Mouse (Mus musculus): ENCODE results near the gene Pck2. TPM values are rescaled to one million over a fixed set of nuclear protein-coding genes. Genes with fewer than 3 reads are reported as not detected.

Pck2 gene
- polyA plus RNA-seq, 1 experiment from 2014 or later, result 66.0 TPM

DNA sequence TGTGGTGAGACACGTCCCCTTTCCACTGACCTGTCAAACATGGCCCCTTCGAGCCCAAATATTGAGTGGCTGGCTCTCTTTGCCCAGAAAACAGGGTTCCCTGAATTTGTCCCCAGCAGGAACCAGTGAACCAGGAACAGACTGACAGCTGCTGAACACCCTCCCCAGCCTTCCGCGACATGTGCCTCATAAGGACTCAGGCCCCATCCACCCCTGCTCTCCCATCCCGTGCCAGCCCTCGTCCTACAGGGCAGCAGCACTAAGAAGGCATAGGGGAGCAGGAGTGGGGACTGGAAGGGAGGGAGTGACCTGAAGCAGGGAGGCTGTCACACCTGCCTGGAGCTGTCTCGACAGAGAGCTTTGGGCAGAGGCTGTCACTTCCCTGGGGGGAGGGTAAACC, 32.3 kb upstream of the Pck2 start:
- Histone ChIP-seq H3K4me3 (ENCODE audit: low read length) (no peak overlapping the region), H3K4me2 (replicated peaks; ENCODE audit: low read depth, low read length) (no peak overlapping the region), H3K27ac (ENCODE audit: low read length) (no peak overlapping the region), H3K27me3 (ENCODE audit: insufficient read depth, low read length) (no peaks in the 10 kb centered on the region; the same call in 1 of the 2 replicates), H3K4me1 (ENCODE audit: insufficient read depth, low read length) (no peaks in the 10 kb centered on the region), H3K9ac (replicated peaks; ENCODE audit: low read length) (no peak overlapping the region), H3K36me3 (ENCODE audit: insufficient read depth, low read length) (no peaks in the 10 kb centered on the region), H3K9me3 (ENCODE audit: low read length) (no peaks in the 10 kb centered on the region)
- WGBS, result 32% methylated on average over 7 of the region's 7 CpGs
- ATAC-seq (ENCODE audit: low FRiP score, low TSS enrichment), result no peak

DNA sequence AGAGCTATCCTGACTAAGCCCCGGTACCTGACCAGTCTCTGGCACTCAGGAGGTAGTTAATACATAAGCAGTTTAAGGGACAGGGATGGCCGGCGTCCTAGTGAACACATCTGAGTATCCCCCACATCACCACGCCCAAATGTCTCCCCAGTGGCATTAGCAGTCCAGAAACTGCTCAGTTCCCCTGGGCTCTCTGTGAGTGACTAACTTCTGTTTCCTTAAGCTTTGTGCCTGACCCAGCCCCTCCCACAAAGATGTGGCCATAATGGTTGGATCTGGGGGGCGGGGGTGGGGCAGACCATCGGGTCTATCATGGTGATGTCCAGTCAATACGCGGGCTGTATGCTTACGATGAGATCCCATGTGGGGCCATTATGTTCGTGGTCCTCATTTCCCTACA, 30.5 kb upstream of the Pck2 start:
- Histone ChIP-seq H3K9ac (replicated peaks; ENCODE audit: low read length) (no peak overlapping the region), H3K4me3 (ENCODE audit: low read length) (no peak overlapping the region), H3K9me3 (ENCODE audit: low read length) (no peaks in the 10 kb centered on the region), H3K27ac (ENCODE audit: low read length) (no peak overlapping the region), H3K4me2 (replicated peaks; ENCODE audit: low read depth, low read length) (no peak overlapping the region), H3K4me1 (ENCODE audit: insufficient read depth, low read length) (no peaks in the 10 kb centered on the region), H3K27me3 (ENCODE audit: insufficient read depth, low read length) (no peaks in the 10 kb centered on the region; the same call in 1 of the 2 replicates), H3K36me3 (ENCODE audit: insufficient read depth, low read length) (no peaks in the 10 kb centered on the region)
- no peak for ATAC-seq (ENCODE audit: low FRiP score, low TSS enrichment)
- WGBS, result 76% methylated on average over 10 of the region's 10 CpGs

DNA sequence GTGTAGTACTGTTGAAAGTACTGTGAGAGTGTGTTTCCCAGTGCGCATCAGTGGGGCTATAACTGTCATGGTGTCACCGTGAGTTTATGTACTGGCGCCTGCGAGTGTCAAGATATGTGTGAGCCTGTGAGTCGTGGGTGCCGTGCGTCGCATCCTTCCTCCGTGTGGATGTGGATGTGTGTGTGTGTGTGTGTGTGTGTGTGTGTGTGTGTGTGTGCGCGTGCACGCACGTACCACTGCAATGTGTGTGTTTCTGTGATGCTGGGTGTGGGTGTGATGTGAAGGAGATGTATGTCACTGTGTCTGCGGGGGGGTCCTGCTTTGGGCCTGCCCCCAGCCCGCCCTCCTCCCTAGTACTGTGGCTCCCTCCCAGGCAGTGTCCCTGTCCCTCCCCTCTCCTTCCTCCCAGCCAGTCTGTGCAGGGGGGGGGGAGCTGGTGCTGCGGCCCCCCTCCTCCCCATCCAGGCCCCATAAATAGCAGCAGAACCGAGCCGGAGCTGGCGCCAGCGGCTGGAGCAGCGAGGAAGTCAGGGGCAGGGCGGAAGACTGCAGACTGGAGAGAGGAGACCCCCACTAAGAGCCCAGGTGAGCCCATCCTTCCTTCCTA, 29.8 kb upstream of the Pck2 start, which contains the start of gene Cpne6:
Gene Cpne6 (plus strand): TSS at position 321 of the 607 bp plus-strand sequence.
- WGBS, result 59% methylated on average over 22 of the region's 22 CpGs
- no peak for ATAC-seq (ENCODE audit: low FRiP score, low TSS enrichment)
- Histone ChIP-seq H3K9ac (replicated peaks; ENCODE audit: low read length) (no peak within 1 kb of the TSS), H3K4me3 (ENCODE audit: low read length) (no peak within 1 kb of the TSS), H3K4me2 (replicated peaks; ENCODE audit: low read depth, low read length) (no peak within 1 kb of the TSS), H3K36me3 (ENCODE audit: insufficient read depth, low read length) (no peaks in the 10 kb centered on the region), H3K27ac (ENCODE audit: low read length) (no peak within 1 kb of the TSS), H3K27me3 (ENCODE audit: insufficient read depth, low read length) (no peaks in the 10 kb centered on the region; the same call in 1 of the 2 replicates), H3K4me1 (ENCODE audit: insufficient read depth, low read length) (no peaks in the 10 kb centered on the region), H3K9me3 (ENCODE audit: low read length) (no peaks in the 10 kb centered on the region)

DNA sequence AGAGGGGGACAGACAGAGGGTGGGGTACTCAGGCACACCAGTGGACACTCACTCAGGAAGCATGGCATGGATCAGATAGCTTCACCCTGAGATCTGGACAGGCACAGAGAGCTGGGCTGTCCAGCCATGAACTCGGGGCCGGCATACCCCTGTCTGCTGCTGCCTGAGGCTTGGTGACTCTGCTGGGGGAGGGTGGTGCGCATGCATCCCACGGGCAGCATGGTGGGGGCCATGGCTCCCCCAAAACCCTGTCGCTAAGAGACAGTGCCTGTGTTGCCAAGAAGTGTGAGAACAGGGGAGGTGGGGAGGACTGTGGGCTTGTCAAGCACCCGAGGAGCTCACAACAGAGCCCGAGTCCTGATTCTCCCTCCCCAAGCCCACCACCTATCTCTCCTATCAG, 29.0 kb upstream of the Pck2 start:
- H3K27me3 ChIP-seq (ENCODE audit: insufficient read depth, low read length), result no peaks in the 10 kb centered on the region; the same call in 1 of the 2 replicates
- no peaks in the 10 kb centered on the region for H3K4me1 ChIP-seq (ENCODE audit: insufficient read depth, low read length)
- ATAC-seq (ENCODE audit: low FRiP score, low TSS enrichment), result no peak
- no peak overlapping the region for H3K4me3 ChIP-seq (ENCODE audit: low read length)
- no peaks in the 10 kb centered on the region for H3K36me3 ChIP-seq (ENCODE audit: insufficient read depth, low read length)
- H3K9me3 ChIP-seq (ENCODE audit: low read length), result no peaks in the 10 kb centered on the region
- 46% methylated on average over 7 of the region's 7 CpGs for WGBS
- no peak overlapping the region for H3K4me2 ChIP-seq (replicated peaks; ENCODE audit: low read depth, low read length)
- H3K27ac ChIP-seq (ENCODE audit: low read length), result no peak overlapping the region
- H3K9ac ChIP-seq (replicated peaks; ENCODE audit: low read length), result no peak overlapping the region

DNA sequence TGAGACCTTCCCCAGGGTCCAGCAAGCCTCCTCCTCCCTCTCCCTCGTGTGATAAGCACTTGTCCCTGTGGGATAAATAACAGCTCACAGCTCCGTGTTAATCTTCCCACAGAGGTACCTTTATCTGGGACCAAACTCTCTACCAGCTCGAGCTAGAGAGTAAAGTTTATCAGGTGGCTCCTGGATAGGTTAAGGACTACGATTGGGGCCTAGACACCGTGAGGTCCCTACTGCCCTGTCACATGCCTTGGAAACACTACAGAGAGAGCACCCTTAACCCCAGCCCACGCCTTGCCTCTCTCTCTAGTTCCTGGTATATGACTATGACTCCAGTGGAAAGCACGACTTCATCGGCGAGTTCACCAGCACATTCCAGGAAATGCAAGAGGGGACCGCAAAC, 26.1 kb upstream of the Pck2 start:
- H3K9me3 ChIP-seq (ENCODE audit: low read length), result no peaks in the 10 kb centered on the region
- no peak overlapping the region for H3K4me3 ChIP-seq (ENCODE audit: low read length)
- no peaks in the 10 kb centered on the region for H3K4me1 ChIP-seq (ENCODE audit: insufficient read depth, low read length)
- H3K27me3 ChIP-seq (ENCODE audit: insufficient read depth, low read length), result peaks cover 4% of the 10 kb centered on the region; the same call in 1 of the 2 replicates
- H3K9ac ChIP-seq (replicated peaks; ENCODE audit: low read length), result no peak overlapping the region
- WGBS, result 61% methylated on average over 10 of the region's 10 CpGs
- H3K36me3 ChIP-seq (ENCODE audit: insufficient read depth, low read length), result no peaks in the 10 kb centered on the region
- H3K4me2 ChIP-seq (replicated peaks; ENCODE audit: low read depth, low read length), result no peak overlapping the region
- no peak overlapping the region for H3K27ac ChIP-seq (ENCODE audit: low read length)
- ATAC-seq (ENCODE audit: low FRiP score, low TSS enrichment), result no peak

DNA sequence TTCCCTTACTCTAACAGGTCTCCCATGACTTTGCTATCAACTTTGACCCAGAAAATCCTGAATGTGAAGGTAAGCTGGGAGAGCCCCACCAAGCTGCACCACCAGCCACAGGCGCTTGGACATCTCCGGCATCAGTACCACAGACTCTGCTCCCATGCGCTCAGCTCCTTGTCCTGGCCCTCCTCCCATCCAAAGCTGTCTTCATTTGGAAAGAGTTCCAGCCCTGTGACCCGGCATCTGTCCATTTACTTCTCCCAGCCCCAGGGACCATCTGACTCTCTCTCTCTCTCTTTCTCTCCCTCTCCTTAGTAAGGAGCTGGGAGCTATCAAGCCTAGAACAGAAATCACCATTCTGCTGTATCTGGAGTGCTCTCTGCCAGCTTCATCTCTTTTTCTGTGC, 24.2 kb upstream of the Pck2 start:
- H3K9me3 ChIP-seq (ENCODE audit: low read length), result no peaks in the 10 kb centered on the region
- ATAC-seq (ENCODE audit: low FRiP score, low TSS enrichment), result no peak
- no peak overlapping the region for H3K9ac ChIP-seq (replicated peaks; ENCODE audit: low read length)
- no peaks in the 10 kb centered on the region for H3K36me3 ChIP-seq (ENCODE audit: insufficient read depth, low read length)
- peaks cover 6% of the 10 kb centered on the region; the same call in 1 of the 2 replicates for H3K4me1 ChIP-seq (ENCODE audit: insufficient read depth, low read length)
- H3K27ac ChIP-seq (ENCODE audit: low read length), result no peak overlapping the region
- no peak overlapping the region for H3K4me2 ChIP-seq (replicated peaks; ENCODE audit: low read depth, low read length)
- WGBS, result 85% methylated on average over 4 of the region's 4 CpGs
- peaks cover 18% of the 10 kb centered on the region for H3K27me3 ChIP-seq (ENCODE audit: insufficient read depth, low read length)
- no peak overlapping the region for H3K4me3 ChIP-seq (ENCODE audit: low read length)

DNA sequence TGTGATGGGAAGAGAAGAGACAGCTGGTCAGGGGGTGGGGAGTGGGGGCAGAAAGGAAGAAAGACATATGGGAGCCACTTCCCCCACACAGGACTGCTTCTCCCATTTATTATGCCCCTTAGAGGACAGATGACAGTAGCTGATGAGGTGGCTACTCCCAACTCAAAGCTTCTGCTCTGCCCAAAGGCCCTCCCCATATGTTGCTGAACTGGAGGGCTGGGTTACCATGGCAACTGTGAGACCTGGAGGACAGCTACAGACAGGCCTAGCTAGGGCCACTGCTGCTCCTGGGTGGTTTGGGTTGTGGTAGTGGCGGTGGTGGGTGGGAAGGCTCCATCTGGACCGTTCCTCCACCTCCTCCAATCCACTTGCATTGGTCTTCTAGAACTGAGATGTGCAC, 21.2 kb upstream of the Pck2 start:
- WGBS, result 40% methylated on average over 2 of the region's 2 CpGs
- H3K4me3 ChIP-seq (ENCODE audit: low read length), result no peak overlapping the region
- no peaks in the 10 kb centered on the region for H3K36me3 ChIP-seq (ENCODE audit: insufficient read depth, low read length)
- no peaks in the 10 kb centered on the region for H3K9me3 ChIP-seq (ENCODE audit: low read length)
- H3K4me1 ChIP-seq (ENCODE audit: insufficient read depth, low read length), result peaks cover 9% of the 10 kb centered on the region; the same call in 1 of the 2 replicates
- no peak overlapping the region for H3K27ac ChIP-seq (ENCODE audit: low read length)
- no peak overlapping the region for H3K4me2 ChIP-seq (replicated peaks; ENCODE audit: low read depth, low read length)
- no peak overlapping the region for H3K9ac ChIP-seq (replicated peaks; ENCODE audit: low read length)
- peaks cover 44% of the 10 kb centered on the region for H3K27me3 ChIP-seq (ENCODE audit: insufficient read depth, low read length)
- ATAC-seq (ENCODE audit: low FRiP score, low TSS enrichment), result no peak

DNA sequence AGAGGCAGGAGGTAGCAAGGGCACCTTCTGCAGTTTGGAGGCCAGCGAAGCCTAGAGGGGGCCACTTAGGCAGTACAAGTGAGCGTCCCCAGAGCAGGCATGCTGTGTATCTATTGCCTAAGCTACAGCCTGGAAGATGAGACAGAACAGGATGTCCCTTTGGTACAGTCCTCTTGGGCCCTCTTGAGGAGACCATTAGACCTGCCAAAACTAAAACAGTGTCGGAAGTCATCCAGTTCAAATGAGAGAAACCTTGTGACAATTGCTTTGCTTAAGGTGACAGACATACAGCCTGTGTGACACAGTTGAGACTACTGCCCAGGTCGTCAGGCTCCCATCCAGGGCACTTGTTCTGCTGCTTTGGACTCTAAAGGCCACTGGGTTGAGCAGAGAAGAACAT, 20.5 kb upstream of the Pck2 start:
- H3K27me3 ChIP-seq (ENCODE audit: insufficient read depth, low read length), result peaks cover 44% of the 10 kb centered on the region
- no peak overlapping the region for H3K4me2 ChIP-seq (replicated peaks; ENCODE audit: low read depth, low read length)
- 70% methylated on average over 4 of the region's 4 CpGs for WGBS
- no peak overlapping the region for H3K9ac ChIP-seq (replicated peaks; ENCODE audit: low read length)
- peaks cover 9% of the 10 kb centered on the region; the same call in 1 of the 2 replicates for H3K4me1 ChIP-seq (ENCODE audit: insufficient read depth, low read length)
- no peak overlapping the region for H3K4me3 ChIP-seq (ENCODE audit: low read length)
- H3K27ac ChIP-seq (ENCODE audit: low read length), result no peak overlapping the region
- H3K36me3 ChIP-seq (ENCODE audit: insufficient read depth, low read length), result no peaks in the 10 kb centered on the region
- ATAC-seq (ENCODE audit: low FRiP score, low TSS enrichment), result no peak
- no peaks in the 10 kb centered on the region for H3K9me3 ChIP-seq (ENCODE audit: low read length)

DNA sequence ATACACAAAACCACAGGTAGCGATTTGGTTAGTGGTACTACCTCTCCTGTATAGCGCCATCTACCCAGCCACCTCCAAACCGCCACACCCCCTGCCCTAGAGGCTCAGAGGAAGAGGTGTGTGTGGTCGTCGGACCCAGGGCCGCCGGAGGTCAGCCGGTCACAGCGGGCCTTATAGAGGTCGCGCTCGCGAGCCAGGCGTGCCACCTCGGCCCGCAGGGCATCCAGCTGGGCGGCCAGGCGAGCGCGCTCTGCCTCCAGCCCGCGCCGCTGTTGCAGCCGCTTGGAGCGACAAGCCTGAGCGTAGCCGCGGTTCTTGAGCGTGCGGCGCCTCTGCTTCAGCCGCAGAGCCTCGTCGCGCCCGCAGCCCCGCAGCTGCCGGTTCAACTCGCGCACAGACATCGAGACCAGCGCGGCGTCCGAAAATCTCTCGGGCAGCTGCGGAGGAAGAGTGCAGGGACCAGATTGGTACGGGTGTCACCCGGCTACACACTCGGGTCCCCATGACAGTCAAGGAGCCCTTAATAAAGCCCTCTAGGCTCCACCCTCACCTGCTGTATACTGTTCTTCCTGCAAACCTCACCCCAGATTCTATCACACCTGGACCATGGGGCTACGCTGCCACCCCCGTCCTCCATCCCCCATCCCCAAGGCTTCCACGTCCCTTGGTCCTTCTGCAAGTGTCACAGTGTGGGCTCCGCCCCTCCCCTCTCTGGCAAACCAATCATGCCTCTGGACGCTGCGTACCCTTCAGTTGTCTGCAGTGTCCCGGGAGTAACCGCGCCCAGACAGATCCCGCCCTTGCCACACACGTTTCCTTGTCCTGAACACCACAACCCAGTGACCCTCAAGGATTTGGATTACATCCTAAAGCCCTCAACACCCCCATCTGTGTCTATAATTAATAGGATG, 19.4 kb upstream of the Pck2 start:
- under 1% methylated on average over 61 of the region's 61 CpGs for WGBS
- H3K4me2 ChIP-seq (replicated peaks; ENCODE audit: low read depth, low read length), result peak overlapping the region; percentile 94
- peak; percentile 39 for ATAC-seq (ENCODE audit: low FRiP score, low TSS enrichment)
- no peaks in the 10 kb centered on the region for H3K36me3 ChIP-seq (ENCODE audit: insufficient read depth, low read length)
- H3K9ac ChIP-seq (replicated peaks; ENCODE audit: low read length), result peak overlapping the region; percentile 51
- H3K4me1 ChIP-seq (ENCODE audit: insufficient read depth, low read length), result peaks cover 9% of the 10 kb centered on the region; the same call in 1 of the 2 replicates
- H3K27me3 ChIP-seq (ENCODE audit: insufficient read depth, low read length), result peaks cover 44% of the 10 kb centered on the region
- no peaks in the 10 kb centered on the region for H3K9me3 ChIP-seq (ENCODE audit: low read length)
- H3K4me3 ChIP-seq (ENCODE audit: low read length), result peak overlapping the region; percentile 52
- H3K27ac ChIP-seq (ENCODE audit: low read length), result no peak overlapping the region

DNA sequence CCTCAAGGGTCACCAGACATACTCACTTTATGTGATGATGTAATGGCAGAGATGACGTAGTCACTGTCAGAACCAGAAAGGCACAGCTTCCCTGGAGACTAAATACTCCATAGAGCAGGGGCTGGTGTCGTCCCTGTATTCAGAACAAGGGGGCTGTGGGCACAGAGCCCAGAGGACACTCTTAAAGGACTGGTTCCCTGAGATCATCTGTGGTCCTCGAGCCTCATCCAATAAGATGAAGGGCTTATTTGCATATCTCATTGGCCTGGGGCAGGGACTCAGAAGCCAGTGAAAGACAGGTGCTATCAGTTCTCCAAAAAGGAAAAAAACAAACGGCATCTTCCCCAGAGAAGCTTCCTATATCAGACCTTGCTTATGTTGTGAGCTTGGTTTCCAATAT, 16.0 kb upstream of the Pck2 start:
- Histone ChIP-seq H3K36me3 (ENCODE audit: insufficient read depth, low read length) (no peaks in the 10 kb centered on the region), H3K4me1 (ENCODE audit: insufficient read depth, low read length) (peaks cover 9% of the 10 kb centered on the region; the same call in 1 of the 2 replicates), H3K4me2 (replicated peaks; ENCODE audit: low read depth, low read length) (no peak overlapping the region), H3K9me3 (ENCODE audit: low read length) (no peaks in the 10 kb centered on the region), H3K9ac (replicated peaks; ENCODE audit: low read length) (no peak overlapping the region), H3K27me3 (ENCODE audit: insufficient read depth, low read length) (peaks cover 41% of the 10 kb centered on the region), H3K27ac (ENCODE audit: low read length) (no peak overlapping the region), H3K4me3 (ENCODE audit: low read length) (no peak overlapping the region)
- ATAC-seq (ENCODE audit: low FRiP score, low TSS enrichment), result no peak
- 61% methylated on average over 4 of the region's 4 CpGs for WGBS

All from kidney, embryonic 16.5 days (tissue).